Mouse (Mus musculus) myocyte (in vitro differentiated cells): Measurements from ENCODE around the gene Pkd1l2.

Source experiments
- CEBPB ChIP-seq: IDR thresholded peaks from 2 replicates; pipeline ENCODE4 v1.6.1; 2011; ENCODE audit warnings: mild to moderate bottlenecking, moderate library complexity; ENCODE audit not compliant: poor library complexity, insufficient read depth, severe bottlenecking
- MAX ChIP-seq: IDR thresholded peaks from one replicate; pipeline ENCODE4 v1.6.1; 2011; ENCODE audit warnings: low read depth, mild to moderate bottlenecking, control low read depth
- MYOD1 ChIP-seq, 3 experiments: IDR thresholded peaks; one replicate each; pipeline ENCODE4 v1.6.1; 2011; ENCODE audit warnings: control low read depth in 2 of 3, low read depth in 2 of 3, mild to moderate bottlenecking in 2 of 3, moderate library complexity in 1 of 3; ENCODE audit not compliant: insufficient read length in 2 of 3, control insufficient read depth in 1 of 3
- MYOG ChIP-seq, 3 experiments: IDR thresholded peaks; one replicate each; pipeline ENCODE4 v1.6.1; 2011; ENCODE audit warnings: control low read depth in 2 of 3, low read depth in 2 of 3, mild to moderate bottlenecking in 2 of 3; ENCODE audit not compliant: insufficient read length in 2 of 3, control insufficient read depth in 1 of 3, insufficient read depth in 1 of 3

- no peak for TF ChIP-seq MYOD1 (IDR thresholded peaks at IDR 0.05; ENCODE audit: control insufficient read depth in 1 of 3, insufficient read length in 2 of 3, low read depth in 2 of 3)
- no peak for TF ChIP-seq CEBPB
- TF ChIP-seq MAX, result no peak
- no peak for TF ChIP-seq MYOG (IDR thresholded peaks at IDR 0.05; ENCODE audit: control insufficient read depth in 1 of 3, insufficient read depth in 1 of 3, insufficient read length in 2 of 3, low read depth in 2 of 3)
Measured at GRCm38 (mm10) chr8:116946268-116946838, 135.9 kb downstream of the Pkd1l2 start.
